Mouse (Mus musculus) heart, adult 2 months (tissue): Measurements from ENCODE around the gene Stk17b.

Source experiments
- CTCF ChIP-seq: fragments of 200-600 bp; IDR thresholded peaks from 2 replicates; pipeline ENCODE4 v1.8.1; 2022; ENCODE audit warnings: antibody characterized with exemption, mild to moderate bottlenecking, moderate library complexity
- EP300 ChIP-seq: fragments of 200-500 bp; IDR thresholded peaks from 2 replicates; pipeline ENCODE4 v1.6.1; 2011; ENCODE audit warnings: low read depth, low read length, control low read depth; ENCODE audit not compliant: insufficient read depth

GRCm38 (mm10) chr1:53772967-53773366 lies 12.1 kb downstream of the Stk17b start:
- TF ChIP-seq CTCF (no peak), EP300 (no peak)
